8 mouse cellular contexts compared by ENCODE assay signal in the genomic region with DNA sequence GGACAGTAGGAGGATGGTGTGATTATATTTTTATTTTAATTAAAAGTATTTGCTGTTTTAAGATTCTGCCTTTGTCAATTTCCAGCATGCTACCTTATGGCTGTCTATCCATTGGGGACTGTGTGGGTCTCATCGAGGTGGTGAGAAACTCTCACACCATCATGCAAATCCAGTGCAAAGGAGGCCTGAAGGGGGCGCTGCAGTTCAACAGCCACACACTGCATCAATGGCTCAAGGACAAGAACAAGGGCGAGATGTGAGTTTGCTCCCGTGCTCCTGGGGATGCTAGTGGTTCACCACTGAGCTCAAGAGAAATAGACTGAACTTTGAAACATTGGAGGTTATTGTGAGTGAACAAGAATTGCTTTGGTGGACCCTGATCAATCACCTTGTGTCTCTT. TPM values are rescaled to one million over a fixed set of nuclear protein-coding genes. Genes with fewer than 3 reads are reported as not detected.
A peak's percentile ranks its signal among the peaks of the same experiment; 100 is the strongest.
DNase-seq lines count a peak whose midpoint lies in the region; ATAC-seq and TF ChIP-seq lines count a peak whose summit lies in the region.
"Had no signal": no experiment of that assay in that cellular context is flagged by ENCODE, and none has a peak within 500 bp of the region (broad histone marks: within the 10 kb centered on the region; RNA-seq: fewer than 3 reads in every experiment).

No protein-coding gene starts in this region.

- no peak overlapping the region for H3K9ac ChIP-seq in intestine, embryonic 14.5 days (ENCODE audit: low read length)
- H3K9ac ChIP-seq in intestine, embryonic 16.5 days (ENCODE audit: low read depth, low read length): no peak overlapping the region
- no peak overlapping the region for H3K9ac ChIP-seq in MEL (ENCODE audit: control insufficient read depth, low read depth, low read length, poor library complexity, severe bottlenecking)

- H3K79me2 ChIP-seq in MEL (ENCODE audit: control insufficient read depth, insufficient read depth, low read length, poor library complexity): no peaks in the 10 kb centered on the region

- H3K4me2 ChIP-seq in intestine, embryonic 14.5 days (ENCODE audit: low read length): no peak overlapping the region
- no peak overlapping the region for H3K4me2 ChIP-seq in intestine, embryonic 16.5 days (ENCODE audit: low read depth, low read length)

- 74% methylated on average over 4 of the region's 4 CpGs for WGBS in intestine, embryonic 14.5 days
- 68% methylated on average over 4 of the region's 4 CpGs for WGBS in intestine, embryonic 16.5 days
- WGBS in limb, embryonic 10.5 days: 71% methylated on average over 4 of the region's 4 CpGs
- WGBS in small intestine, adult 2 months: 75% methylated on average over 4 of the region's 4 CpGs

- H3K4me3 ChIP-seq in intestine, embryonic 14.5 days (ENCODE audit: low read depth, low read length): no peak overlapping the region
- no peak overlapping the region for H3K4me3 ChIP-seq in intestine, embryonic 16.5 days (ENCODE audit: low read length)
- no peak overlapping the region for H3K4me3 ChIP-seq in MEL (ENCODE audit: control insufficient read depth in 1 of 2, insufficient read depth in 1 of 2, low read depth in 2 of 2, low read length in 2 of 2)
- H3K4me3 ChIP-seq in limb, embryonic 10.5 days: no peak overlapping the region
- H3K4me3 ChIP-seq in small intestine, adult 2 months (ENCODE audit: low read depth, low read length): no peak overlapping the region
- H3K4me3 ChIP-seq: megakaryocyte, embryonic 14.5 days had no signal

- no peak for TF ChIP-seq POLR2A in MEL (IDR thresholded peaks at IDR 0.05; ENCODE audit: control insufficient read depth in 1 of 2, insufficient read depth in 1 of 2, low read depth in 1 of 2, low read length in 2 of 2, poor library complexity in 1 of 2)
- TF ChIP-seq POLR2A in small intestine, adult 2 months (IDR thresholded peaks at IDR 0.05; ENCODE audit: low read depth, low read length): no peak

- TF ChIP-seq EP300 in MEL (IDR thresholded peaks at IDR 0.05; ENCODE audit: low read depth in 1 of 2, low read length in 2 of 2): no peak

- peak; percentile 41 for TF ChIP-seq RAD21 in MEL (IDR thresholded peaks at IDR 0.05; ENCODE audit: low read depth, low read length)

- no peaks in the 10 kb centered on the region for H3K27me3 ChIP-seq in intestine, embryonic 14.5 days (replicated peaks; ENCODE audit: control insufficient read depth, insufficient read depth, low read length)
- H3K27me3 ChIP-seq in intestine, embryonic 16.5 days (replicated peaks; ENCODE audit: control insufficient read depth, insufficient read depth, low read length): no peaks in the 10 kb centered on the region
- H3K27me3 ChIP-seq in MEL (ENCODE audit: control insufficient read depth in 1 of 2, insufficient read depth in 2 of 2, low read length in 2 of 2): no peaks in the 10 kb centered on the region
- no peaks in the 10 kb centered on the region for H3K27me3 ChIP-seq in limb, embryonic 10.5 days (ENCODE audit: low read depth, poor library complexity, severe bottlenecking)
- H3K27me3 ChIP-seq in small intestine, adult 2 months (ENCODE audit: control insufficient read depth, insufficient read depth, low read length): no peaks in the 10 kb centered on the region
- H3K27me3 ChIP-seq: megakaryocyte, embryonic 14.5 days had no signal

- TF ChIP-seq CTCF in MEL (IDR thresholded peaks at IDR 0.05 in 2 of 3, conservative IDR thresholded peaks at IDR 0.05 in 1 of 3; ENCODE audit: control insufficient read depth in 1 of 3, insufficient read depth in 1 of 3, low read depth in 2 of 3, low read length in 3 of 3, poor library complexity in 1 of 3, severe bottlenecking in 1 of 3): peak; percentile 63 to 76 (median 71)
- TF ChIP-seq CTCF in small intestine, adult 2 months (IDR thresholded peaks at IDR 0.05; ENCODE audit: extremely low read depth, insufficient read length, insufficient replicate concordance, low read depth, low read length): peak; percentile 44; the same call in 1 of the 2 replicates

- no peak for ATAC-seq in intestine, embryonic 14.5 days (replicated peaks; ENCODE audit: low FRiP score, low TSS enrichment, low read depth)
- no peak for ATAC-seq in intestine, embryonic 16.5 days

- H3K4me1 ChIP-seq in intestine, embryonic 14.5 days (replicated peaks; ENCODE audit: control insufficient read depth, insufficient read depth, low read length): no peaks in the 10 kb centered on the region
- H3K4me1 ChIP-seq in intestine, embryonic 16.5 days (ENCODE audit: control insufficient read depth, insufficient read depth, low read length): no peaks in the 10 kb centered on the region
- H3K4me1 ChIP-seq in MEL (ENCODE audit: control insufficient read depth in 1 of 2, insufficient read depth in 2 of 2, low read length in 2 of 2): no peaks in the 10 kb centered on the region
- H3K4me1 ChIP-seq in limb, embryonic 10.5 days: no peaks in the 10 kb centered on the region
- no peaks in the 10 kb centered on the region for H3K4me1 ChIP-seq in small intestine, adult 2 months (ENCODE audit: control insufficient read depth, insufficient read depth, insufficient read length, low read length)
- H3K4me1 ChIP-seq: megakaryocyte, embryonic 14.5 days had no signal

- H3K27ac ChIP-seq in intestine, embryonic 14.5 days (ENCODE audit: low read depth): no peak overlapping the region
- no peak overlapping the region for H3K27ac ChIP-seq in intestine, embryonic 16.5 days (ENCODE audit: low read length)
- H3K27ac ChIP-seq in MEL (ENCODE audit: control insufficient read depth, low read depth, low read length): no peak overlapping the region
- H3K27ac ChIP-seq in limb, embryonic 10.5 days: no peak overlapping the region
- H3K27ac ChIP-seq in small intestine, adult 2 months (ENCODE audit: insufficient read depth, low read depth, low read length): no peak overlapping the region

- peak; percentile 63 for DNase-seq in intestine, embryonic 14.5 days (ENCODE audit: low spot score)
- DNase-seq in A20 (ENCODE audit: low read depth, low spot score) (peak; percentile 71), MEL (ENCODE audit: low read depth, low spot score) (peak; percentile 64)
- peak; percentile 17 for DNase-seq in cerebellum, adult 9-10 months
- peak; percentile 41 for DNase-seq in limb, embryonic 10.5 days (ENCODE audit: low spot score)

- H3K9me3 ChIP-seq in intestine, embryonic 14.5 days (ENCODE audit: control insufficient read depth, low read length): no peaks in the 10 kb centered on the region
- no peaks in the 10 kb centered on the region for H3K9me3 ChIP-seq in intestine, embryonic 16.5 days (ENCODE audit: control insufficient read depth, low read length)
- H3K9me3 ChIP-seq in MEL (replicated peaks; ENCODE audit: insufficient read depth, low read length): no peaks in the 10 kb centered on the region
- no peaks in the 10 kb centered on the region for H3K9me3 ChIP-seq in limb, embryonic 10.5 days (replicated peaks)
- H3K9me3 ChIP-seq: megakaryocyte, embryonic 14.5 days had no signal

- H3K36me3 ChIP-seq in intestine, embryonic 14.5 days (ENCODE audit: control insufficient read depth, insufficient read depth, low read length): peaks cover 94% of the 10 kb centered on the region
- peaks cover 5% of the 10 kb centered on the region for H3K36me3 ChIP-seq in intestine, embryonic 16.5 days (ENCODE audit: control insufficient read depth, insufficient read depth, low read length)
- H3K36me3 ChIP-seq in MEL (ENCODE audit: control insufficient read depth in 1 of 2, insufficient read depth in 2 of 2, low read length in 2 of 2): peaks cover 0 to 1% of the 10 kb centered on the region in 2 experiments; a peak in 2 of 4 replicates
- H3K36me3 ChIP-seq in limb, embryonic 10.5 days: peaks cover 92% of the 10 kb centered on the region
- H3K36me3 ChIP-seq in small intestine, adult 2 months (ENCODE audit: control insufficient read depth, insufficient read depth, low read length): peaks cover 55% of the 10 kb centered on the region

TF ChIP-seq in MEL, 35 proteins besides CTCF, POLR2A, EP300 and RAD21:
- no peak for TF ChIP-seq E2F4 (IDR thresholded peaks at IDR 0.05; ENCODE audit: borderline replicate concordance, low read depth, low read length)
- TF ChIP-seq USF1 (IDR thresholded peaks at IDR 0.05; ENCODE audit: low read depth, low read length): no peak
- TF ChIP-seq POLR2AphosphoS5 (IDR thresholded peaks at IDR 0.05; ENCODE audit: borderline replicate concordance, low read depth, low read length): no peak
- TF ChIP-seq SMC3 (IDR thresholded peaks at IDR 0.05; ENCODE audit: low read depth, low read length): peak; percentile 50

RNA-seq across cellular contexts. Expression of gene Kcnmb3, which starts 32.3 kb away (rescaled TPM):
- polyA plus RNA-seq in intestine, embryonic 14.5 days (2014; fragmentation: Nextera tagmentation; extraction: Ambion mirVana): not detected in 2 replicates
- polyA plus RNA-seq in intestine, embryonic 16.5 days (2015; fragmentation: Nextera tagmentation; extraction: Ambion mirVana): not detected in 2 replicates
- total RNA-seq in MEL (2012; rRNA removed): not detected in 2 replicates
- polyA plus RNA-seq in MEL (2012; ENCODE audit: insufficient read depth in 1 of 2, insufficient read length in 2 of 2, low read depth in 1 of 2, low replicate concordance in 2 of 2, missing spikeins in 1 of 2): not detected
- 0.09 and 0.14 TPM in 2 replicates for polyA plus RNA-seq in limb, embryonic 10.5 days (2016; fragmentation: Nextera tagmentation; extraction: Ambion mirVana)
- polyA plus RNA-seq in small intestine, adult 2 months (2012; rRNA removed): not detected in 2 replicates

RNA-seq across cellular contexts. Expression of gene Zfp639, which starts 50.3 kb away (rescaled TPM):
- polyA plus RNA-seq in intestine, embryonic 14.5 days (2014; fragmentation: Nextera tagmentation; extraction: Ambion mirVana): 40.9 and 44.8 TPM in 2 replicates
- 27.3 and 27.8 TPM in 2 replicates for polyA plus RNA-seq in intestine, embryonic 16.5 days (2015; fragmentation: Nextera tagmentation; extraction: Ambion mirVana)
- total RNA-seq in MEL (2012; rRNA removed): 34.1 and 34.5 TPM in 2 replicates
- polyA plus RNA-seq in MEL (2012; ENCODE audit: insufficient read depth in 1 of 2, insufficient read length in 2 of 2, low read depth in 1 of 2, low replicate concordance in 2 of 2, missing spikeins in 1 of 2): 100 to 1,000 TPM in 1 of 2 experiments, 10 to 100 TPM in 1; 35.4 to 302 TPM
- 43.4 and 43.7 TPM in 2 replicates for polyA plus RNA-seq in limb, embryonic 10.5 days (2016; fragmentation: Nextera tagmentation; extraction: Ambion mirVana)
- 12.1 and 17.7 TPM in 2 replicates for polyA plus RNA-seq in small intestine, adult 2 months (2012; rRNA removed)

Comparison
In these comparisons a context has a peak if more than half of its experiments do, and no peak if none do; other contexts are left out.
1. DNase-seq: peak in every context shown above with its lines; median percentile 71 in A20; 64 in MEL; 63 in intestine, embryonic 14.5 days; 41 in limb, embryonic 10.5 days; 17 in cerebellum, adult 9-10 months.